ENCODE assay signal across 1 mouse cellular context in genomic region chr7:48829177-48829910, GRCm38 (mm10).
TF ChIP-seq lines count a peak whose summit lies in the region.

No protein-coding gene starts in this region.

TF ChIP-seq in MEL, 35 proteins besides CTCF, POLR2A, EP300 and RAD21 (continued from another document):
- 0 out of 2 replicates have a peak, but pooled peaks have one; percentile 10 for TF ChIP-seq SIN3A (IDR thresholded peaks at IDR 0.05; ENCODE audit: low read length)
- TF ChIP-seq ZKSCAN1 (IDR thresholded peaks at IDR 0.05; ENCODE audit: low read depth, low read length), result no peak
- no peak for TF ChIP-seq ZNF384 (IDR thresholded peaks at IDR 0.05; ENCODE audit: low read depth, low read length)
- TF ChIP-seq SMC3 (IDR thresholded peaks at IDR 0.05; ENCODE audit: low read depth, low read length), result no peak
- peak; percentile 61 for TF ChIP-seq GATA1 (IDR thresholded peaks at IDR 0.05; ENCODE audit: low read depth, low read length)
- TF ChIP-seq MAZ (IDR thresholded peaks at IDR 0.05; ENCODE audit: low read depth, low read length), result no peak
- no peak for TF ChIP-seq UBTF (IDR thresholded peaks at IDR 0.05; ENCODE audit: borderline replicate concordance, insufficient read depth, low read depth, low read length)
- TF ChIP-seq MAFK (IDR thresholded peaks at IDR 0.05; ENCODE audit: borderline replicate concordance, low read depth, low read length), result no peak
- no peak for TF ChIP-seq ZC3H11A (IDR thresholded peaks at IDR 0.05; ENCODE audit: low read depth, low read length)
- TF ChIP-seq NELFE (IDR thresholded peaks at IDR 0.05; ENCODE audit: low read depth, low read length), result no peak
- TF ChIP-seq KAT2A (conservative IDR thresholded peaks at IDR 0.05; ENCODE audit: low read depth, low read length), result no peak
- TF ChIP-seq TAL1 (IDR thresholded peaks at IDR 0.05; ENCODE audit: low read length), result peak; percentile 15; the same call in 1 of the 2 replicates
- no peak for TF ChIP-seq POLR2AphosphoS2 (IDR thresholded peaks at IDR 0.05; ENCODE audit: low read length)
- no peak for TF ChIP-seq HCFC1 (IDR thresholded peaks at IDR 0.05; ENCODE audit: low read depth, low read length)
- TF ChIP-seq ZMIZ1 (IDR thresholded peaks at IDR 0.05; ENCODE audit: low read depth, low read length), result no peak
- TF ChIP-seq E2F4 (IDR thresholded peaks at IDR 0.05; ENCODE audit: borderline replicate concordance, low read depth, low read length), result no peak
- no peak for TF ChIP-seq USF1 (IDR thresholded peaks at IDR 0.05; ENCODE audit: low read depth, low read length)
- peak; percentile 97 for TF ChIP-seq RCOR1 (IDR thresholded peaks at IDR 0.05; ENCODE audit: low read depth, low read length)
- no peak for TF ChIP-seq USF2 (IDR thresholded peaks at IDR 0.05; ENCODE audit: borderline replicate concordance in 1 of 2, insufficient read depth in 1 of 2, low read depth in 1 of 2, low read length in 2 of 2)
